Mouse (Mus musculus) cerebral cortex, adult 2 months (tissue): ENCODE data around the gene B4galt2.

ENCODE experiments used
- WGBS: fragments of 180-500 bp; shearing (Covaris S2); methylation state at CpG from one replicate; pipeline ENCODE4 v1.1.7; 2018; 5-methylcytosine and 5-hydroxymethylcytosine counted together

Gene B4galt2

GRCm38 (mm10) chr4:117882701-117883691 lies at the start of gene B4galt2:
B4galt2 (minus strand) TSS chr4:117883487.
- WGBS, result 2% methylated on average over 74 of the region's 103 CpGs

- 2% methylated on average over 33 of the region's 33 CpGs for WGBS
These were observed 46.1 kb upstream of the B4galt2 start, which contains the start of gene Artn for GRCm38 (mm10) chr4:117929391-117929881. Artn (minus strand) TSS chr4:117929763.

GRCm38 (mm10) chr4:117928699-117929241 lies 45.5 kb upstream of the B4galt2 start:
- 4% methylated on average over 13 of the region's 13 CpGs for WGBS

- 21% methylated on average over 6 of the region's 6 CpGs for WGBS
These were observed 44.9 kb upstream of the B4galt2 start for GRCm38 (mm10) chr4:117928234-117928633.

DNA sequence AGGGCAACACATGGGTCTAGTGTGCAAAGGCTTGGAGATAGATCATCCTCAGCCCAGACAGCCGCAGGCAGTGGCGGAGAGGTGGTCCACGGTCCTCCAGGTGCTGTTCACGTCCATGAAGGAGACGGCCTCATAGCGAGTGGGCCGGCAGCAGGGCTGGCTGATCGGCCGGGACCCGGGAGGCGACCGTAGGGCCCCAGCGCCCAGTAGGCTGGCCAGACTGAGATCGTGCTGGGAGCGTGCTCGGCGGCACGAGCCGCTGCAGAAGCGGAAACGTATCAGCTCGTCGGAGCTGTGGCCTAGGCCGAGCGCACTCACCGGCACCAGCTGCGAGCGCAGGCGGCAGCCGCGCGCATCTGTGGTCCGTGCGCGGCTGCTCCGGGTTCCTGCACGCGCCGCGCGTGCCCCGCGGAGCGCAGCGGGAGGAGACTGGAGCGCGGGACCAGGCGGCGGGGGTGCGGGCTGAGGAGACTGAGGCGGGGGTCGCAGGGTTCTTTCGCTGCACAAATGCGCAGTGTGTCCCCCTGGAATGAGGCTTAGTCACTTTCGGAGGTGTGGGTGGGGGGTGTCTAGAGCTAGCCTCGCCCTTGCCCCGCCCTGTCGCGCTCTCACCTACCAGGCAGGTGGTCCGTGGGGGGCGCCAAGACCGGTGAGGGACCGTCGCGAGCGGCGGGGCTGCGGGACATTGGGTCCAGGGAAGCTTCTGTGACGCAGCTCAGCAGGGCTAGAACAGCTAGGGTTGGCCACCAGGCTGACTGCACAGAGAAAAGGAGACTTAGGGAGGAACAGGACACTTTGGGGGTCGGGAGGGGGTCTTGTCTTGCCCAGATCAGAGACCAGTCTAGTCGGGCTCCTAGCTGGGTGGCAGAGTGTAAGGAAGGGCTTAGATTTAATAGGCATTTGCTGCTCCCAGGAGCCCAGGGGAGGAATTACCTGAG lies 43.5 kb upstream of the B4galt2 start:
- 3% methylated on average over 71 of the region's 71 CpGs for WGBS

- WGBS, result 71% methylated on average over 5 of the region's 6 CpGs
These were observed 41.6 kb upstream of the B4galt2 start for GRCm38 (mm10) chr4:117924916-117925315.

GRCm38 (mm10) chr4:117923450-117923849 lies 40.2 kb upstream of the B4galt2 start:
- WGBS, result 59% methylated on average over 2 of the region's 2 CpGs

GRCm38 (mm10) chr4:117921358-117921757 lies 38.1 kb upstream of the B4galt2 start:
- 94% methylated on average over 2 of the region's 2 CpGs for WGBS

DNA sequence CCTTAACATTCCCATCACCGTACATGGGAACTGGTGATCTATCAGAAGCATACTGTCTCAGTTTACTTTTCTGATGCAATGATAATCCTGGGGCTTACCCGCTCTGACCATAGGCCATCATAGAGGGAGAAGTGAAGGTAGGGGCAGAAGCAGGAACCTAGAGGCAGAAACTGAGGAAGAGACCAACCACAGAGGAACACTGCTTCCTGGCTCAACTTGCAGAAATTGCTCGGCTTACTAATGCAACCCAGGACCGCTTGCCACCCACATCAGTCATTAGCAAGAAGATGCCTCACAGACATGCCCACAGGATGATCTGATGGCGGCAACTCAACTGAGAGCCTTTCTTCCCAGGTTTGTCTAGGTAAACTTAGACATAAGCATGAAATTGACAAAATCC lies 35.5 kb upstream of the B4galt2 start:
- 81% methylated on average over 5 of the region's 5 CpGs for WGBS

DNA sequence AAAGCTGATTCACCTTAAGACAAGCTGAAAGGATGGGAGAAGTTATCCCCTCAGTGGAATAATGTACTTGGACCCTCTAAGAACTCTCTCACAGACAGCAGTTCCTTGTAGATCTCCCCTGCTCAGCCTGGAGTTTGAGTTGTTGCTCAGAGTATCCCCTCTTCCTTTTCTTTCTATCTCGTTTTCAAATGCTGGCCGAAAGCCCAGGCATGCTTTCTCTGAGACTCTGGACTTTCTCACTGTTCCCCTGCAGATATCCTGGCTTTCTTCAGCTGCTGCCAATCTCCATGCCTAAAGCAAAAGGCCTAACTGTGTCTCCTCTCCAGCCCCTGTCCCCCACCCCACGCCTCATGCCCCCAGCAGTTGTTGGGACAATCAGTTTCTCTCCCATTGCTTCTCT lies 35.0 kb upstream of the B4galt2 start:
- WGBS, result 38% methylated on average over 3 of the region's 3 CpGs

DNA sequence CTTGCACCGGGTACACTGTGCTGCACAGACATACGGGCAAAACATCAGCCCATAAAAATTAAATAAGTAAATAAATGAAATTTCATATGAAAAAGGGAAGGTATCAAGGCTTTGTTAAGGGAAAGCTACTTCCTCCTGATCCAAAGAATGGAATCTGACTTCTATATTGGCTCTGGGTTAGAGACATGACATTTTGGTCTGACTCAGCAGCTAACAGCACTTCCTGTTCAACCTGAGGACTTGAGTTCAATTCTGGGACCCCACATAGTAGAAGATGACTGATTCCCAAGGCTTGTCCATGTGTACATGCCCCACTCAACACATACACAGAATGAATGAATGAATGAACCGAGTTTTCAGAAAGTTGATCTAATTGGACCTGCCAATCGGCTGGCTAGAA lies 34.6 kb upstream of the B4galt2 start:
- WGBS, result 84% methylated on average over 4 of the region's 4 CpGs

- 87% methylated on average over 4 of the region's 4 CpGs for WGBS
These were observed 34.1 kb upstream of the B4galt2 start for GRCm38 (mm10) chr4:117917402-117917801.

GRCm38 (mm10) chr4:117916386-117916785 lies 33.1 kb upstream of the B4galt2 start:
- WGBS, result 73% methylated on average over 5 of the region's 5 CpGs

- 2% methylated on average over 19 of the region's 19 CpGs for WGBS
These were observed 32.3 kb upstream of the B4galt2 start for GRCm38 (mm10) chr4:117915489-117916105.

DNA sequence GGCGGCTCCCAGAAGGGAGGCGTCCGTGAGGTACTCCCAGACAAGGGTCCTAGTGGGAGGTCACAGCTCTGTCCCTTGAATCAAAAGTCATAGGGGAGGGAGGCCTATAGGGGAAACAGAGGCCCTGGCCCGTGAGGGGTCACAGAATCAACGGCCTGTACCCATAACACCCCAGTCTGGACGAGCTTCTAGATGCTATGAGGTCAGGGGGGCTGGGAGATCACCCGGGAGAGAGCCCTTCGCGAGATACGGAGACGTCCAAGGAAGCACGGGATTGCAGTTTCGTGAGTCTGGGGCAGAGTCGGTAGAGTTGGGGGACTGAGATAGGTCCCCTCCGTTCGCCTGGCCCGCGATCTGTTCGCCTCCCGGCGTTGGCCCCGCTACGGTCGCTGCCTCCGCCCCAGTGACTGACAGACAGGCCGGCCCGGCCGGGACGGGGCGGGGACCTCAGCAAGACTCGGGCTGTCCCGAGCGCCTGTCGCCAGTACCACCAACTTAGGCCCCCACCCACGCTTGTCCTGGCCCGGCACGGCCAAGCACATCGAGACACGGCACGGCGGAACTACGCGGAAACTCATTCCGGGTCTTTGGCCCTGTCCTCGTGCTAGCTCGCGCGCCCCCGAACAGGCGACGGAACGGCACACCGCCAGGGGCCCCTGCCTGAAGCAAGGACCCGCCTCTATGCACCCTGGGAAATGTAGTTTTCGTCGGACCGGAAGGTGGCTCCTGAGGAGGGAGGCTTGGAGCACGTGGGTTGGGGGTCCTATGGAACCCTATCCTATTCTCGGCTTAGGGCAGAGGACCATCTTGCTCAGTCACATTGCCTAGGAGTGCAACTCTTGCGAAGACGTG lies 31.5 kb upstream of the B4galt2 start, which contains the start of gene Ipo13:
Gene Ipo13 (minus strand): TSS at position 409 of the 852 bp plus-strand sequence.
- under 1% methylated on average over 61 of the region's 61 CpGs for WGBS

DNA sequence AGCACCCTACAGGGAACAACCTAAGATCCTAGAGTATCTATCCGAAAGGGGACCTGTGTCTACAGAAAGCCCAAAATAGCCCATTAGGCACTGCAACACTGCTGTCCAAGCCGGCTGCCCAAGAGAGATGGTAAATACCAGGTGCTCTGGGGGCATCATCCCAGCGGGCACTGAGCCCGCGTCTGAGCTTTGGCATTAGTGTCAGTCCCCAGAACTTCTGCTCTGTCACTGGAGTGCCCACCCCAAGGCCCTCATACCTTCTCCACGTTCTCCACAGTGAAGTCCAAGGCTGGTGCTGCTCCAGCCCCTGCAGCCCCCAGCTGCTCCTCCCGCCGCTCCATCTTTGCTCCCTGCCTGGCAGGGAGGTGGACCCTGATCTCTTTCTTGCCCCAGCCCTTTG lies 30.7 kb upstream of the B4galt2 start:
- 2% methylated on average over 8 of the region's 8 CpGs for WGBS

GRCm38 (mm10) chr4:117913421-117913820 lies 30.1 kb upstream of the B4galt2 start:
- 39% methylated on average over 3 of the region's 3 CpGs for WGBS

DNA sequence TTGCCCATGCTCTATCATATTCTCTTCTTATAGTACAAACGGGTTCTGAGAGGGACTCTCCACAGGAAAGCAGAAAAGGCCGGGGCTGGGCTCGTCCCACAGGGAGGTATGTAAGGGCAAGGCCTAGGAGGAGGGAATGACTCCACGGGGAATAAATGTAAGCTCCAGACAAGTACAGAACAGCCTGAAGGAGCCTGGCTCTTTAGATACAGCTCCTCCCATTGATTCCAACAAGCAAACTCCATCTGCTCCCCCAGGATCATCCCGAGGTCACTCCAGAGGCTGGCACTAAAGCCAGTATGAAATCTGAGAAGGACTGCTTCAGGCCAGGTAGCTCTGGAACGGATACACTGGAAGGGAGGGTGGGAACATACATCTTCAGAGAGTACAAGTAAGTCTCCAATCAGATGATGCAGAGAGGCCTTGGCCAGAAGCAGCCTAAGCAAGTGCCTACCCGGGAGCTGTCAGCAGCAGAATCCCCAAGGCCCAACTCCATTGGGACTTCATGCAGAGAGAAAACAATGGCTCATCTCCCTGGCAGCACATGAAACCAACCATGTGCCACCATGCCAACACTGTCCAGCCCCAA lies 29.5 kb upstream of the B4galt2 start:
- 52% methylated on average over 7 of the region's 7 CpGs for WGBS

GRCm38 (mm10) chr4:117912131-117912561 lies 28.9 kb upstream of the B4galt2 start:
- 71% methylated on average over 13 of the region's 13 CpGs for WGBS
